Mouse (Mus musculus) liver, embryonic 14.5 days (tissue): Measurements from ENCODE around the gene Rusc2.

Experiments
- CTCF ChIP-seq: IDR thresholded peaks from 2 replicates; pipeline ENCODE4 v1.5.1; 2016; ENCODE audit warnings: antibody characterized with exemption, low read depth, control low read depth
- EP300 ChIP-seq: IDR thresholded peaks from 2 replicates; pipeline ENCODE4 v1.6.1; 2016; ENCODE audit warnings: antibody characterized with exemption, low read depth

DNA sequence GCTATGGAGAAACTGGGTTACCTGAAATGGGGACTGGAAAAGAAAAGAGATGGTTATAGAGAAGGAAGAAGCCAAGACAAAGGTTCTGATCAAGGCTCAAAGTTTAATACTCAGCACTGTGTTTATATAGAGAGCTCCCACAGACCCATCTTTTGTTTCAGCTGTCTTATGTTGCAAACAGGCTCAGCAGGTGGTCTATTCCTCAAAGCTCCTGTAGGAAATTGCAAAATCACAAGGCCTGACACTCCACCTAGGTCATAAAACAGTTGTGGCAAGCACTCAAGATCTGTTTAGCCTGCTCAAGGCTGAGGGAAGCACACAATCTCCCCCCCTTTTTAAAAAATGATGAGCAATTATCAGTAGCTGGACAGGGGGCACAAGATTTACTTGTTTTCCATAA lies 45.6 kb upstream of the Rusc2 start:
- TF ChIP-seq CTCF (no peak), EP300 (no peak)
